ENCODE assay signal across 25 mouse cellular contexts in the genomic region with DNA sequence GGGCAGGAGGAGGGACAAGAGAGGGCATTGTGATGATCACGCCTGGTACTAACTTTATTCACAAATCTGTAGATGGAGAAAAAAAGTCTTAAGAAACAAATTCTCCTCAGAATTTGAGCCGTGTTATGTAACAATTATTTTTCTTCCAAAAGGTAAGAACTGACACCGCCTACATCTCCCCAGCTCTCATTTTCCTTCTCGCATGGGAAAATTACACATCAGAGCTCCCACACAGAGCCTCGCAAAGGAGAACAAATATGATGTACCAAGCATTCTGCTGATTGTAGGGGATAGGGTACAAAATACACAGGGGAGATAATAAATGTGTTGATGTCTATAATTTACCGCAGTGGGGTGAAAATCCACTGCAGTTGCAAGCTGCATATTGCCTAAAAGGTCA. TPM values are rescaled to one million over a fixed set of nuclear protein-coding genes. Genes with fewer than 3 reads are reported as not detected.
DNase-seq lines count a peak whose midpoint lies in the region; ATAC-seq lines count a peak whose summit lies in the region.
"Had no signal": no experiment of that assay in that cellular context is flagged by ENCODE, and none has a peak within 500 bp of the region (broad histone marks: within the 10 kb centered on the region; RNA-seq: fewer than 3 reads in every experiment).

No protein-coding gene starts in this region.

- intact Hi-C loops in left cerebral cortex, postnatal 10 days (cut with DNase I) = no loop called here

- peak; percentile 98 for ATAC-seq in frontal cortex, adult (ENCODE audit: low TSS enrichment)
- no peak for ATAC-seq in megakaryocyte-erythroid progenitor cell, adult 5-6 weeks (replicated peaks; ENCODE audit: low FRiP score, low TSS enrichment, poor library complexity, severe bottlenecking)
- ATAC-seq: inflammation-experienced regulatory T-cells, adult 6 months had no signal

- no peak for DNase-seq in frontal cortex, postnatal 25 days (ENCODE audit: low spot score in 2 of 2)
- DNase-seq in left cerebral cortex, adult 11 months (ENCODE audit: low spot score) = peak; percentile 48
- DNase-seq in left cerebral cortex, postnatal 10 days (ENCODE audit: extremely low spot score in 1 of 2, low spot score in 2 of 2) = no peak
- DNase-seq in brain, adult 2 months (ENCODE audit: low read depth, low spot score) = peak; percentile 85
- peak; percentile 46 to 62 for DNase-seq in left cerebral cortex, adult 9 months (ENCODE audit: low spot score in 2 of 2)
- DNase-seq in thymus, adult 18-20 months = no peak
- DNase-seq: adrenal gland, postnatal 10 days; cerebellum, adult 11 months; cerebellum, adult 9-10 months; cerebellum, postnatal 36 days; embryo, embryonic 11 days; heart, postnatal 14 days; kidney, adult 11 months; kidney, postnatal 14 days; liver; lung, adult 2 months; lung, postnatal 10 days; midbrain, embryonic 14.5 days; retina, postnatal 1 day; thymus, postnatal 25 days had no signal

RNA-seq across cellular contexts. Expression of a gene that starts 23.1 kb away (rescaled TPM):
- total RNA-seq in left cerebral cortex, postnatal 10 days (2021) = under 1 TPM; 0.47 to 0.60 TPM
- not detected in 2 replicates for total RNA-seq in megakaryocyte-erythroid progenitor cell, adult 5-6 weeks (2014; fragmentation: Nextera tagmentation)
- 1.8 TPM in 1 of 2 replicates, not detected in the other for total RNA-seq in megakaryocyte-erythroid progenitor cell, adult 5-6 weeks (2017)
- total RNA-seq: gastrocnemius, adult 8-10 months; monocyte, adult 5-6 weeks had no signal

RNA-seq across cellular contexts. Expression of a gene that starts 23.7 kb away (rescaled TPM):
- 10 to 100 TPM; 15.7 to 16.1 TPM for total RNA-seq in left cerebral cortex, postnatal 10 days (2021)
- total RNA-seq in megakaryocyte-erythroid progenitor cell, adult 5-6 weeks (2014; fragmentation: Nextera tagmentation) = 25.8 and 28.6 TPM in 2 replicates
- 46.3 and 49.3 TPM in 2 replicates for total RNA-seq in megakaryocyte-erythroid progenitor cell, adult 5-6 weeks (2017)

Comparison
In these comparisons a context has a peak if more than half of its experiments do, and no peak if none do; other contexts are left out.
1. DNase-seq: peak in left cerebral cortex, adult 11 months (single experiment), brain, adult 2 months (single experiment) and left cerebral cortex, adult 9 months (2 of 2); none in frontal cortex, postnatal 25 days (0 of 2), left cerebral cortex, postnatal 10 days (0 of 2) and thymus, adult 18-20 months (0 of 2).